Mouse (Mus musculus): ENCODE results near the gene Phf13. TPM values are rescaled to one million over a fixed set of nuclear protein-coding genes. Genes with fewer than 3 reads are reported as not detected.
A peak's percentile ranks its signal among the peaks of the same experiment; 100 is the strongest.

Gene Phf13
- polyA plus RNA-seq, 1 experiment from 2014 or later: 32.1 TPM

GRCm38 (mm10) chr4:151999481-151999880 lies 3.4 kb upstream of the Phf13 start:
- WGBS: 57% methylated on average over 3 of the region's 3 CpGs
- Histone ChIP-seq H3K9me3 (replicated peaks) (no peaks in the 10 kb centered on the region), H3K9ac (no peak overlapping the region), H3K27me3 (no peaks in the 10 kb centered on the region), H3K4me1 (peaks cover 17% of the 10 kb centered on the region), H3K27ac (no peak overlapping the region), H3K4me3 (replicated peaks) (no peak overlapping the region), H3K36me3 (no peaks in the 10 kb centered on the region), H3K4me2 (no peak overlapping the region)
- ATAC-seq (replicated peaks; ENCODE audit: low FRiP score): no peak

GRCm38 (mm10) chr4:151997701-151998100 lies 1.6 kb upstream of the Phf13 start:
- ATAC-seq (replicated peaks; ENCODE audit: low FRiP score): no peak
- Histone ChIP-seq H3K4me2 (peak overlapping the region; percentile 88), H3K4me3 (replicated peaks) (peak overlapping the region; percentile 98), H3K27me3 (no peaks in the 10 kb centered on the region), H3K4me1 (peaks cover 32% of the 10 kb centered on the region), H3K27ac (no peak overlapping the region), H3K9ac (0 out of 2 replicates have a peak overlapping the region, but pooled peaks have one; percentile 80), H3K36me3 (peaks cover 11% of the 10 kb centered on the region), H3K9me3 (replicated peaks) (no peaks in the 10 kb centered on the region)
- 72% methylated on average over 3 of the region's 3 CpGs for WGBS

GRCm38 (mm10) chr4:151996951-151997222 lies 829 bp upstream of the Phf13 start:
- peak overlapping the region; percentile 80 for H3K9ac ChIP-seq
- no peak for ATAC-seq (replicated peaks; ENCODE audit: low FRiP score)
- peak overlapping the region; percentile 88 for H3K4me2 ChIP-seq
- peaks cover 19% of the 10 kb centered on the region for H3K36me3 ChIP-seq
- H3K27ac ChIP-seq: peak overlapping the region; percentile 91
- no peaks in the 10 kb centered on the region for H3K9me3 ChIP-seq (replicated peaks)
- peak overlapping the region; percentile 98 for H3K4me3 ChIP-seq (replicated peaks)
- H3K4me1 ChIP-seq: peaks cover 32% of the 10 kb centered on the region
- WGBS: 6% methylated on average over 13 of the region's 13 CpGs
- no peaks in the 10 kb centered on the region for H3K27me3 ChIP-seq

GRCm38 (mm10) chr4:151995371-151996172 lies 486 bp downstream of the Phf13 start:
- ATAC-seq (replicated peaks; ENCODE audit: low FRiP score): peak; percentile 16
- Histone ChIP-seq H3K27ac (peak overlapping the region; percentile 92), H3K27me3 (no peaks in the 10 kb centered on the region), H3K4me1 (peaks cover 26% of the 10 kb centered on the region), H3K9ac (peak overlapping the region; percentile 97), H3K9me3 (replicated peaks) (no peaks in the 10 kb centered on the region), H3K4me3 (replicated peaks) (peak overlapping the region; percentile 98), H3K4me2 (peak overlapping the region; percentile 88), H3K36me3 (peaks cover 32% of the 10 kb centered on the region)
- WGBS: under 1% methylated on average over 79 of the region's 111 CpGs

- peak overlapping the region; percentile 92 for H3K27ac ChIP-seq
- peak overlapping the region; percentile 88 for H3K4me2 ChIP-seq
- H3K36me3 ChIP-seq: peaks cover 43% of the 10 kb centered on the region
- H3K4me1 ChIP-seq: peaks cover 25% of the 10 kb centered on the region
- peak overlapping the region; percentile 98 for H3K4me3 ChIP-seq (replicated peaks)
- peak overlapping the region; percentile 97 for H3K9ac ChIP-seq
- ATAC-seq (replicated peaks; ENCODE audit: low FRiP score): no peak
- no peaks in the 10 kb centered on the region for H3K9me3 ChIP-seq (replicated peaks)
- H3K27me3 ChIP-seq: no peaks in the 10 kb centered on the region
- WGBS: 1% methylated on average over 61 of the region's 61 CpGs
Measured at GRCm38 (mm10) chr4:151994228-151995171, 1.6 kb downstream of the Phf13 start.

GRCm38 (mm10) chr4:151993035-151993434 lies 3.0 kb downstream of the Phf13 start:
- Histone ChIP-seq H3K9me3 (replicated peaks) (no peaks in the 10 kb centered on the region), H3K27ac (no peak overlapping the region), H3K4me3 (replicated peaks) (peak overlapping the region; percentile 98), H3K36me3 (peaks cover 44% of the 10 kb centered on the region), H3K9ac (0 out of 2 replicates have a peak overlapping the region, but pooled peaks have one; percentile 97), H3K4me2 (peak overlapping the region; percentile 88), H3K27me3 (no peaks in the 10 kb centered on the region), H3K4me1 (peaks cover 34% of the 10 kb centered on the region)
- WGBS: 72% methylated on average over 6 of the region's 6 CpGs
- no peak for ATAC-seq (replicated peaks; ENCODE audit: low FRiP score)

GRCm38 (mm10) chr4:151992091-151992490 lies 4.0 kb downstream of the Phf13 start:
- no peaks in the 10 kb centered on the region for H3K27me3 ChIP-seq
- H3K4me2 ChIP-seq: no peak overlapping the region
- no peak for ATAC-seq (replicated peaks; ENCODE audit: low FRiP score)
- H3K9ac ChIP-seq: no peak overlapping the region
- no peak overlapping the region for H3K4me3 ChIP-seq (replicated peaks)
- no peak overlapping the region for H3K27ac ChIP-seq
- peaks cover 38% of the 10 kb centered on the region for H3K4me1 ChIP-seq
- H3K36me3 ChIP-seq: peaks cover 44% of the 10 kb centered on the region
- no peaks in the 10 kb centered on the region for H3K9me3 ChIP-seq (replicated peaks)
- WGBS: 88% methylated on average over 9 of the region's 9 CpGs

GRCm38 (mm10) chr4:151989110-151989488 lies 7.0 kb downstream of the Phf13 start:
- peak overlapping the region; percentile 67 for H3K4me3 ChIP-seq (replicated peaks)
- 30% methylated on average over 6 of the region's 6 CpGs for WGBS
- H3K36me3 ChIP-seq: peaks cover 44% of the 10 kb centered on the region
- no peaks in the 10 kb centered on the region for H3K9me3 ChIP-seq (replicated peaks)
- H3K4me2 ChIP-seq: peak overlapping the region; percentile 81
- no peaks in the 10 kb centered on the region for H3K27me3 ChIP-seq
- H3K27ac ChIP-seq: peak overlapping the region; percentile 81
- ATAC-seq (replicated peaks; ENCODE audit: low FRiP score): 0 out of 2 replicates have a peak, but pooled peaks have one; percentile 1
- peak overlapping the region; percentile 77 for H3K9ac ChIP-seq
- H3K4me1 ChIP-seq: peaks cover 47% of the 10 kb centered on the region

- H3K27ac ChIP-seq: peak within 1 kb of the TSS; percentile 81
- H3K4me1 ChIP-seq: peaks cover 47% of the 10 kb centered on the region
- peak within 1 kb of the TSS; percentile 67 for H3K4me3 ChIP-seq (replicated peaks)
- WGBS: under 1% methylated on average over 54 of the region's 54 CpGs
- peak; percentile 84 for ATAC-seq (replicated peaks; ENCODE audit: low FRiP score)
- H3K9ac ChIP-seq: peak within 1 kb of the TSS; percentile 77
- H3K9me3 ChIP-seq (replicated peaks): no peaks in the 10 kb centered on the region
- peaks cover 42% of the 10 kb centered on the region for H3K36me3 ChIP-seq
- peak within 1 kb of the TSS; percentile 81 for H3K4me2 ChIP-seq
- H3K27me3 ChIP-seq: no peaks in the 10 kb centered on the region
Measured at GRCm38 (mm10) chr4:151988342-151989109, 7.5 kb downstream of the Phf13 start, which contains the start of gene Thap3. TSS of gene Thap3 (minus strand) at chr4:151988997.

GRCm38 (mm10) chr4:151988014-151988341 lies 8.1 kb downstream of the Phf13 start:
- Histone ChIP-seq H3K4me3 (replicated peaks) (peak overlapping the region; percentile 67), H3K9me3 (replicated peaks) (no peaks in the 10 kb centered on the region), H3K4me1 (peaks cover 48% of the 10 kb centered on the region), H3K36me3 (peaks cover 42% of the 10 kb centered on the region), H3K9ac (peak overlapping the region; percentile 77), H3K27me3 (no peaks in the 10 kb centered on the region), H3K4me2 (peak overlapping the region; percentile 81), H3K27ac (peak overlapping the region; percentile 81)
- WGBS: 24% methylated on average over 10 of the region's 10 CpGs
- ATAC-seq (replicated peaks; ENCODE audit: low FRiP score): no peak

GRCm38 (mm10) chr4:151986650-151987049 lies 9.4 kb downstream of the Phf13 start:
- no peaks in the 10 kb centered on the region for H3K9me3 ChIP-seq (replicated peaks)
- peaks cover 38% of the 10 kb centered on the region for H3K36me3 ChIP-seq
- no peak for ATAC-seq (replicated peaks; ENCODE audit: low FRiP score)
- no peak overlapping the region for H3K4me3 ChIP-seq (replicated peaks)
- H3K4me1 ChIP-seq: peaks cover 52% of the 10 kb centered on the region
- 58% methylated on average over 8 of the region's 8 CpGs for WGBS
- H3K4me2 ChIP-seq: no peak overlapping the region
- H3K9ac ChIP-seq: no peak overlapping the region
- H3K27ac ChIP-seq: no peak overlapping the region
- H3K27me3 ChIP-seq: no peaks in the 10 kb centered on the region

Data from kidney, embryonic 15.5 days (tissue).